Mouse (Mus musculus): ENCODE data around the gene Tmem80.

Tmem80 gene

GRCm38 (mm10) chr7:141326546-141327446 is 743 bp upstream of the Tmem80 start:
- peak; percentile 23 for DNase-seq (ENCODE audit: low spot score)

GRCm38 (mm10) chr7:141328373-141328990 is 943 bp downstream of the Tmem80 start:
- DNase-seq (ENCODE audit: low spot score), result no peak

- no peak for DNase-seq (ENCODE audit: low spot score)
These were observed 3.2 kb downstream of the Tmem80 start for GRCm38 (mm10) chr7:141330706-141331105.

- DNase-seq (ENCODE audit: low spot score), result no peak
These were observed 4.5 kb downstream of the Tmem80 start for GRCm38 (mm10) chr7:141331990-141332389.

- no peak for DNase-seq (ENCODE audit: low spot score)
These were observed 7.6 kb downstream of the Tmem80 start for GRCm38 (mm10) chr7:141335044-141335579.

- DNase-seq (ENCODE audit: low spot score), result no peak
These were observed 8.1 kb downstream of the Tmem80 start for GRCm38 (mm10) chr7:141335682-141336081.

GRCm38 (mm10) chr7:141336296-141336695 is 8.8 kb downstream of the Tmem80 start:
- DNase-seq (ENCODE audit: low spot score), result no peak

- no peak for DNase-seq (ENCODE audit: low spot score)
These were observed 10.3 kb downstream of the Tmem80 start for GRCm38 (mm10) chr7:141337716-141338416.

- DNase-seq (ENCODE audit: low spot score), result peak; percentile 26
These were observed 11.1 kb downstream of the Tmem80 start, which contains the start of gene Eps8l2 for GRCm38 (mm10) chr7:141338576-141339131. Eps8l2 (plus strand) TSS chr7:141338880.

- DNase-seq (ENCODE audit: low spot score), result no peak
These were observed 11.8 kb downstream of the Tmem80 start for GRCm38 (mm10) chr7:141339215-141339920.

- no peak for DNase-seq (ENCODE audit: low spot score)
These were observed 12.5 kb downstream of the Tmem80 start for GRCm38 (mm10) chr7:141340023-141340422.

- no peak for DNase-seq (ENCODE audit: low spot score)
These were observed 12.9 kb downstream of the Tmem80 start for GRCm38 (mm10) chr7:141340476-141340875.

GRCm38 (mm10) chr7:141341689-141342226 is 14.2 kb downstream of the Tmem80 start:
- DNase-seq (ENCODE audit: low spot score), result no peak

- no peak for DNase-seq (ENCODE audit: low spot score)
These were observed 15.7 kb downstream of the Tmem80 start for GRCm38 (mm10) chr7:141343230-141343629.

- DNase-seq (ENCODE audit: low spot score), result no peak
These were observed 16.2 kb downstream of the Tmem80 start for GRCm38 (mm10) chr7:141343696-141344095.

GRCm38 (mm10) chr7:141344787-141345186 is 17.2 kb downstream of the Tmem80 start:
- DNase-seq (ENCODE audit: low spot score), result no peak

- no peak for DNase-seq (ENCODE audit: low spot score)
These were observed 23.5 kb downstream of the Tmem80 start for GRCm38 (mm10) chr7:141351061-141351460.

GRCm38 (mm10) chr7:141355051-141355450 is 27.5 kb downstream of the Tmem80 start:
- no peak for DNase-seq (ENCODE audit: low spot score)

- no peak for DNase-seq (ENCODE audit: low spot score)
These were observed 28.2 kb downstream of the Tmem80 start for GRCm38 (mm10) chr7:141355626-141356326.

- no peak for DNase-seq (ENCODE audit: low spot score)
These were observed 29.4 kb downstream of the Tmem80 start for GRCm38 (mm10) chr7:141356971-141357370.
